In genomic region chr9:49147031-49147430, GRCm38 (mm10) we compare ENCODE assay signal across 16 mouse cellular contexts.
"Had no signal": no experiment of that assay in that cellular context is flagged by ENCODE, and none has a peak within 500 bp of the region (broad histone marks: within the 10 kb centered on the region; RNA-seq: fewer than 3 reads in every experiment).

No protein-coding gene starts in this region.

- ATAC-seq: liver, postnatal 0 days; lung, postnatal 0 days; midbrain, embryonic 15.5 days had no signal

- H3K9me3 ChIP-seq: lung, embryonic 15.5 days; megakaryocyte, embryonic 14.5 days; midbrain, embryonic 12.5 days; midbrain, embryonic 15.5 days; neural tube, embryonic 12.5 days had no signal

- H3K9ac ChIP-seq: liver, postnatal 0 days; lung, embryonic 15.5 days; midbrain, embryonic 12.5 days; midbrain, embryonic 15.5 days; neural tube, embryonic 12.5 days had no signal

- H3K4me1 ChIP-seq: lung, embryonic 15.5 days; megakaryocyte, embryonic 14.5 days; midbrain, embryonic 12.5 days; midbrain, embryonic 15.5 days; neural tube, embryonic 12.5 days had no signal

- DNase-seq: liver, postnatal 0 days; lung, adult 2 months; lung, postnatal 14 days; lung, postnatal 36 days; right cerebral cortex, postnatal 14 days; spleen, adult 18-20 months; thymus, adult 18-20 months; thymus, postnatal 14 days; thymus, postnatal 36 days had no signal

- H3K36me3 ChIP-seq: lung, embryonic 15.5 days; midbrain, embryonic 12.5 days; midbrain, embryonic 15.5 days; neural tube, embryonic 12.5 days had no signal

- H3K4me2 ChIP-seq: lung, embryonic 15.5 days; midbrain, embryonic 12.5 days; midbrain, embryonic 15.5 days; neural tube, embryonic 12.5 days had no signal

- H3K27ac ChIP-seq: lung, embryonic 15.5 days; macrophage; midbrain, embryonic 12.5 days; midbrain, embryonic 15.5 days; neural tube, embryonic 12.5 days had no signal

- H3K27me3 ChIP-seq: lung, embryonic 15.5 days; midbrain, embryonic 12.5 days; midbrain, embryonic 15.5 days; neural tube, embryonic 12.5 days had no signal

- H3K4me3 ChIP-seq: lung, embryonic 15.5 days; megakaryocyte, embryonic 14.5 days; midbrain, embryonic 12.5 days; midbrain, embryonic 15.5 days; neural tube, embryonic 12.5 days had no signal
